Mouse (Mus musculus) heart, postnatal 0 days (tissue): ENCODE measurements around the gene Ccdc12.

ENCODE experiments used
- CTCF ChIP-seq: IDR thresholded peaks from 2 replicates; pipeline ENCODE4 v1.5.1; 2016; ENCODE audit warnings: antibody characterized with exemption, control low read depth, low read depth
- EP300 ChIP-seq: IDR thresholded peaks from 2 replicates; pipeline ENCODE4 v1.6.1; 2016; ENCODE audit warnings: antibody characterized with exemption, low read depth

GRCm38 (mm10) chr9:110686472-110686871 lies 30.2 kb downstream of the Ccdc12 start:
- no peak for TF ChIP-seq CTCF
- TF ChIP-seq EP300: no peak
